Mouse (Mus musculus): ENCODE results near the gene Ect2l.

DNA sequence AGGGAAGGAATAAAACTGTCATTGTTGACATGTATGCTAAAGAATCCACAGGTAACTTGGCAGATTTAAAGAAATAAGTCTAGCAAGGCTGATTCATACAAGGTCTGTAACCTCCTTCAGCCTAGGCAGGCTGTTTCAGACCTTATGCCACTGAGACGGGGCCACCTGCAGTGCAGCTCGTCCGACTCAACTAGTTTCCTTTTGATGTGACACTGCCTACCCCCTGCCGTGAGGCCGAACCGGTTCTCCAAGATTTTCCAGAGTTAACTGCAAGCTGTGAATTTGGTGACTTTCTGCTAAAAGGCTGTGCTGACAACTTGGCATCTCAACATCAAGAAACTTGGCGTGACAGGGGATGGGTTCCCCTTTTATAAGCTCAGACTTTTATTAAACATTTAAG, 6.6 kb downstream of the Ect2l start:
- TF ChIP-seq POLR2A (IDR thresholded peaks at IDR 0.05; ENCODE audit: borderline replicate concordance, control insufficient read depth, low read depth, low read length) = no peak
- TF ChIP-seq CTCF (IDR thresholded peaks at IDR 0.05; ENCODE audit: control insufficient read depth, insufficient read depth, low read length) = no peak
